Mouse (Mus musculus): ENCODE data around the gene Ifnz.
"Not testable (repeated sequence)": the region's sequence is repeated elsewhere in the genome, so short reads cannot be mapped to it uniquely, and the experiment has no call there.

The Ifnz gene

GRCm38 (mm10) chr4:88785409-88785808, 3.5 kb downstream of the Ifnz start, which contains the start of gene Gm13276:
Gene Gm13276, plus strand, starts transcription at chr4:88785709.
- DNase-seq (ENCODE audit: low read depth, low spot score), result not testable (repeated sequence)

- not testable (repeated sequence) for DNase-seq (ENCODE audit: low read depth, low spot score)
Measured at GRCm38 (mm10) chr4:88788402-88788801, 6.5 kb downstream of the Ifnz start, which contains the start of gene Gm13277. Gene Gm13277, plus strand, starts transcription at chr4:88788632.

GRCm38 (mm10) chr4:88791250-88791649, 9.3 kb downstream of the Ifnz start, which contains the start of gene Gm13278:
Gene Gm13278, plus strand, starts transcription at chr4:88791550.
- not testable (repeated sequence) for DNase-seq (ENCODE audit: low read depth, low spot score)

GRCm38 (mm10) chr4:88793936-88794675, 12.2 kb downstream of the Ifnz start, which contains the start of gene Gm13275:
Gene Gm13275, plus strand, starts transcription at chr4:88794487.
- not testable (repeated sequence) for DNase-seq (ENCODE audit: low read depth, low spot score)

GRCm38 (mm10) chr4:88797097-88797496, 15.2 kb downstream of the Ifnz start, which contains the start of gene Gm13279:
Gene Gm13279, plus strand, starts transcription at chr4:88797397.
- DNase-seq (ENCODE audit: low read depth, low spot score), result not testable (repeated sequence)

GRCm38 (mm10) chr4:88799365-88799764, 17.4 kb downstream of the Ifnz start, which contains the start of gene Gm13285:
Gene Gm13285, plus strand, starts transcription at chr4:88799665.
- DNase-seq (ENCODE audit: low read depth, low spot score), result not testable (repeated sequence)

- not testable (repeated sequence) for DNase-seq (ENCODE audit: low read depth, low spot score)
Measured at GRCm38 (mm10) chr4:88802954-88803353, 21.0 kb downstream of the Ifnz start, which contains the start of gene Gm13287. Gene Gm13287, plus strand, starts transcription at chr4:88803254.

- DNase-seq (ENCODE audit: low read depth, low spot score), result not testable (repeated sequence)
Measured at GRCm38 (mm10) chr4:88805231-88805630, 23.3 kb downstream of the Ifnz start, which contains the start of gene Gm13288. Gene Gm13288, plus strand, starts transcription at chr4:88805531.

GRCm38 (mm10) chr4:88805761-88806160, 23.8 kb downstream of the Ifnz start:
- not testable (repeated sequence) for DNase-seq (ENCODE audit: low read depth, low spot score)

- no peak for DNase-seq (ENCODE audit: low read depth, low spot score)
Measured at GRCm38 (mm10) chr4:88815928-88816327, 34.0 kb downstream of the Ifnz start, which contains the start of gene Ifna7. Gene Ifna7, plus strand, starts transcription at chr4:88816228.

- no peak for DNase-seq (ENCODE audit: low read depth, low spot score)
Measured at GRCm38 (mm10) chr4:88819659-88820058, 37.7 kb downstream of the Ifnz start, which contains the start of gene Ifna11. Gene Ifna11, plus strand, starts transcription at chr4:88819959.

- DNase-seq (ENCODE audit: low read depth, low spot score), result no peak
Measured at GRCm38 (mm10) chr4:88822995-88823394, 41.1 kb downstream of the Ifnz start.

GRCm38 (mm10) chr4:88827116-88827515, 45.2 kb downstream of the Ifnz start, which contains the start of gene Ifna6:
Gene Ifna6, plus strand, starts transcription at chr4:88827416.
- not testable (repeated sequence) for DNase-seq (ENCODE audit: low read depth, low spot score)

GRCm38 (mm10) chr4:88830523-88830922, 48.6 kb downstream of the Ifnz start:
- DNase-seq (ENCODE audit: low read depth, low spot score), result no peak

Measured in c-Kit-negative CD71-positive TER-119-positive erythroid progenitor cells, embryonic 14.5 days (primary cell).